Mouse (Mus musculus): ENCODE data around the gene Htr2c. TPM values are rescaled to one million over a fixed set of nuclear protein-coding genes. Genes with fewer than 3 reads are reported as not detected.
A peak's percentile ranks its signal among the peaks of the same experiment; 100 is the strongest.

Gene Htr2c
- not detected in 2 replicates for polyA plus RNA-seq (2015; fragmentation: Nextera tagmentation; extraction: Ambion mirVana)

GRCm38 (mm10) chrX:146962258-146962913 lies at the start of gene Htr2c:
Gene Htr2c (plus strand): TSS chrX:146962513.
- 27% methylated on average over 27 of the region's 27 CpGs for WGBS
- Histone ChIP-seq H3K4me1 (no peaks in the 10 kb centered on the region), H3K4me2 (peak within 1 kb of the TSS; percentile 41), H3K9me3 (no peaks in the 10 kb centered on the region), H3K27me3 (peaks cover 43% of the 10 kb centered on the region), H3K9ac (no peak within 1 kb of the TSS), H3K4me3 (0 out of 2 replicates have a peak within 1 kb of the TSS, but pooled peaks have one; percentile 7), H3K36me3 (no peaks in the 10 kb centered on the region), H3K27ac (no peak within 1 kb of the TSS)
- ATAC-seq (ENCODE audit: borderline replicate concordance, extremely low read depth, low FRiP score, low TSS enrichment) = no peak

- Histone ChIP-seq H3K27me3 (no peaks in the 10 kb centered on the region), H3K4me1 (no peaks in the 10 kb centered on the region), H3K9ac (no peak overlapping the region), H3K4me2 (no peak overlapping the region), H3K36me3 (no peaks in the 10 kb centered on the region), H3K9me3 (no peaks in the 10 kb centered on the region), H3K4me3 (no peak overlapping the region), H3K27ac (no peak overlapping the region)
- WGBS = 53% methylated on average over 1 of the region's 1 CpGs
- no peak for ATAC-seq (ENCODE audit: borderline replicate concordance, extremely low read depth, low FRiP score, low TSS enrichment)
Measured at GRCm38 (mm10) chrX:146928251-146928650, 34.1 kb upstream of the Htr2c start.

GRCm38 (mm10) chrX:146936332-146936731 lies 26.0 kb upstream of the Htr2c start:
- Histone ChIP-seq H3K4me2 (no peak overlapping the region), H3K36me3 (no peaks in the 10 kb centered on the region), H3K9me3 (no peaks in the 10 kb centered on the region), H3K4me3 (no peak overlapping the region), H3K27ac (no peak overlapping the region), H3K9ac (no peak overlapping the region), H3K4me1 (no peaks in the 10 kb centered on the region), H3K27me3 (no peaks in the 10 kb centered on the region)
- no peak for ATAC-seq (ENCODE audit: borderline replicate concordance, extremely low read depth, low FRiP score, low TSS enrichment)

DNA sequence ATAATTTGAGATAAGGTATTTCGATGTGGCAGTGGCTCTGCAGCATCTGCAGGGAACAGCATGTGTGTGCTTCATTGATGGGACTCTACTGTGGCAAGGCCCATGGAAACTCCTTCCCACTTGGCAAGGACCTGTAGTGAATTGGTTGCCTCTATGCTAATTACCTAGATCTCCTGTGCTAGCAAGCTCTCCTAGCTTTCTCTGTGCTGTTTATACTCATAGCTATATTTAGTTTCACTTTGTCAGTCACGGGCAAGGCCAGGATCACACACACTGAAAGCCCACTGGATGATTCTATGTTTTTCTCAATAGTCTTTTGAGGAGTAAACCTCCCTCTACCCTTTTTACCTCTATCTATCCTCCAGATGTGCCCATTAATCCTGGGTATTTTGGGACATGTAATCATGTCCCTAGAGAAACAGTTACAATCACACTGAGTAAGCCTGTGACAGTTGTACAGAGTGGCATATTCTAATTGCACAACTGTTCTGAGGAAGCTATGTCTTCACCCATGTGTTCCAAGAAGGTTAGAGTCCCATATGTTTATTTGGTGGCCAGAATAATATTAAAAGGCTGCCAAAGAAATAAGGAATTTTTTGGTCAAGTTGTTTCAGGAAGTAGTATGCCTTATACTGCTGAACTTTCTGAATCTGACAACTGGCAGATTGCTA lies 16.0 kb upstream of the Htr2c start:
- H3K9me3 ChIP-seq = no peaks in the 10 kb centered on the region

GRCm38 (mm10) chrX:146946996-146947395 lies 15.3 kb upstream of the Htr2c start:
- no peak overlapping the region for H3K4me3 ChIP-seq

More for the DNA sequence above, 16.0 kb upstream of the Htr2c start:
- no peak overlapping the region for H3K4me2 ChIP-seq
- no peak overlapping the region for H3K4me3 ChIP-seq
- WGBS = 71% methylated on average over 2 of the region's 2 CpGs
- no peaks in the 10 kb centered on the region for H3K4me1 ChIP-seq
- H3K27ac ChIP-seq = no peak overlapping the region
- ATAC-seq (ENCODE audit: borderline replicate concordance, extremely low read depth, low FRiP score, low TSS enrichment) = no peak
- no peaks in the 10 kb centered on the region for H3K36me3 ChIP-seq
- no peak overlapping the region for H3K9ac ChIP-seq
- no peaks in the 10 kb centered on the region for H3K27me3 ChIP-seq

DNA sequence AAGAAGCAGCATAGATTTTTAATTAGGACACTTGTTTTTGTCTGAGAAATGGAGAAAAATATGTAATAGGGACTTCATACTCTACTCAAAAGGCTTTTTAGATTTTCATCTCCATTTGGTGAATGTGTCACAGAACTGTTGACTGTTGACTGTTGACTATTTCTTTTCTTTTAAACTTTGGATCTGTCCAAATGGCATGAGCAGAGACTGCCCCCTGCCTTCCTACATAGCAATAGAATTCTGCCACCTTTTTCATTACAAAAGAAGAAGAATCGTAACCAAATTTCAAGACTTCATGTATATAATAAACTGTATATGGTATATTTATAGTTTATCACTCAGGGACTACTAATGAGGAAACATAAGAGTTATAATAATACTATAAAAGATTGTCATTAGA lies 3.7 kb upstream of the Htr2c start:
- Histone ChIP-seq H3K36me3 (no peaks in the 10 kb centered on the region), H3K9ac (no peak overlapping the region), H3K4me2 (no peak overlapping the region), H3K27me3 (peaks cover 40% of the 10 kb centered on the region), H3K9me3 (no peaks in the 10 kb centered on the region), H3K4me1 (no peaks in the 10 kb centered on the region), H3K4me3 (no peak overlapping the region), H3K27ac (no peak overlapping the region)
- ATAC-seq (ENCODE audit: borderline replicate concordance, extremely low read depth, low FRiP score, low TSS enrichment) = no peak
- 76% methylated on average over 1 of the region's 1 CpGs for whole genome bisulfite sequencing

More at GRCm38 (mm10) chrX:146946996-146947395, 15.3 kb upstream of the Htr2c start:
- Histone ChIP-seq H3K36me3 (no peaks in the 10 kb centered on the region), H3K4me1 (no peaks in the 10 kb centered on the region), H3K9me3 (no peaks in the 10 kb centered on the region), H3K27ac (no peak overlapping the region), H3K27me3 (no peaks in the 10 kb centered on the region), H3K4me2 (no peak overlapping the region), H3K9ac (no peak overlapping the region)
- ATAC-seq (ENCODE audit: borderline replicate concordance, extremely low read depth, low FRiP score, low TSS enrichment) = no peak

GRCm38 (mm10) chrX:146959960-146960359 lies 2.4 kb upstream of the Htr2c start:
- no peak overlapping the region for H3K4me2 ChIP-seq
- no peak overlapping the region for H3K9ac ChIP-seq
- no peaks in the 10 kb centered on the region for H3K4me1 ChIP-seq
- H3K27ac ChIP-seq = no peak overlapping the region
- peaks cover 43% of the 10 kb centered on the region for H3K27me3 ChIP-seq
- no peak overlapping the region for H3K4me3 ChIP-seq
- H3K9me3 ChIP-seq = no peaks in the 10 kb centered on the region
- H3K36me3 ChIP-seq = no peaks in the 10 kb centered on the region
- no peak for ATAC-seq (ENCODE audit: borderline replicate concordance, extremely low read depth, low FRiP score, low TSS enrichment)
- 21% methylated on average over 10 of the region's 10 CpGs for WGBS

DNA sequence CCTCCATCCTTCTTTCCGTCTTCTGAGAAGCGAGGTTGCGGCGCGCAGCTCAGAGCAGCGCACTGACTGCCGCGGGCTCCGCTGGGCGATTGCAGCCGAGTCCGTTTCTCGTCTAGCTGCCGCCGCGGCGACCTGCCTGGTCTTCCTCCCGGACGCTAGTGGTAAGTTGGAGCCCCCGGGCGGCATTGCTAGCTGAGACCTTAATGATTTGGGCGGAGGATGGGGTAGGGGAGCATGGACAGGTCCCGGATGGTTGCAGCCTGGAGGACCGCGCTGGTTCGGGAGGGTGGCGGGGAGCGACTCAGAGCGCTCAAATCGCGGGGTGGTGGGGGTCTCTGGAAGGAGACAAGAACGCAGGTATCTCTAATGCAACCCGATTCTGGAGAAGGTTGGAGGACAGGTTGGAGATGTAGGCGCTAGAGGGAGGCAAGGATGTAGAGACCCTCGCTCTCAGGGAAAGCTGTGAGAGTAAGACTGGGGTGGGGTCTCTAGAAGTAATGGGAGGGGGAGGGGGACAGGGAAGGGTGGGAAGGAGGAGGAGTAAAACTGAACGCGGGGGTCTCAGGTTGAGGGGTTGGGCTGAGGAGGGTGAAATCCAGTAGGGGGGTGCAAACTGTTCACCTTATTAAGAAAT lies 718 bp downstream of the Htr2c start:
- 0 out of 2 replicates have a peak overlapping the region, but pooled peaks have one; percentile 7 for H3K4me3 ChIP-seq
- peak overlapping the region; percentile 41 for H3K4me2 ChIP-seq
- peaks cover 43% of the 10 kb centered on the region for H3K27me3 ChIP-seq
- H3K9me3 ChIP-seq = no peaks in the 10 kb centered on the region
- H3K36me3 ChIP-seq = no peaks in the 10 kb centered on the region
- no peak overlapping the region for H3K9ac ChIP-seq
- no peaks in the 10 kb centered on the region for H3K4me1 ChIP-seq
- H3K27ac ChIP-seq = no peak overlapping the region
- ATAC-seq (ENCODE audit: borderline replicate concordance, extremely low read depth, low FRiP score, low TSS enrichment) = no peak
- WGBS = 12% methylated on average over 37 of the region's 37 CpGs

DNA sequence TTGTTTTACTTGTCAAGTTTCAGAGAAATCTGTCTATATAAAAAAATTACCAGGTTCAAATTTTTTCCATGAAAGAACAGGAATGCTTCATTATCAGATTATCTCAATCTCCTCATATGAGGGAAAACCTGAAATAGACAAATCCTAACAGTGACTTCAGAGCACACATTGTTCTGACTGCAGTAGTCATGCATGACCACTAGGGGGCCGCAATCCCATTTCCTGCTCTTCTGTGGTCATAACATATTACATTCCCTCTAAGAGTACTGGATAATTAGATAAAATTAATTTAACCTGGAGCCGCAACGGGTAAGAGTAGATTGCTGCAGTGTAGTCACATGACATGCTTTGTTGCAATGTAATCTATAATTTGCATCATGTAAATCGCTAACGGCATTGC lies 17.6 kb downstream of the Htr2c start:
- no peak overlapping the region for H3K4me2 ChIP-seq
- no peaks in the 10 kb centered on the region for H3K9me3 ChIP-seq
- H3K4me1 ChIP-seq = no peaks in the 10 kb centered on the region
- ATAC-seq (ENCODE audit: borderline replicate concordance, extremely low read depth, low FRiP score, low TSS enrichment) = no peak
- WGBS = 58% methylated on average over 5 of the region's 5 CpGs
- no peaks in the 10 kb centered on the region for H3K27me3 ChIP-seq
- no peak overlapping the region for H3K27ac ChIP-seq
- H3K4me3 ChIP-seq = no peak overlapping the region
- H3K36me3 ChIP-seq = no peaks in the 10 kb centered on the region
- H3K9ac ChIP-seq = no peak overlapping the region

DNA sequence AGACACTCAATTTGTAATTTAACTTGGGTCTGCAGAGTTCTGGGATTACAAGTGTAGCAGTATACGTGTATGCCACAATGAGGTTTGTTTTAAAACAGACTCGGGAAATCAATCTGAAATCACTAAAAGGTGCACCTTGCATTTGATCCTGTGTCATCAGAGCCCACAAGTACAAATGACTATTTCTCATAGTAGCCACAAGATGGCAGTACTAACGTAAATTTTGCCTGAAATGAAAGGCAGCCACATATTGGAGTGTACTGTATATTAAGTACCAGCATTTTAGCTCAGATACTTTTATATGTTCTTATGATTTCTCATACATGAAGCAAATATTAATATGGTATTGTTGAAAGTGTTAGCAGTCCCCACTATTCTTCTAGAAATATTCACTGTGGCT lies 93.4 kb downstream of the Htr2c start:
- no peak overlapping the region for H3K4me2 ChIP-seq
- no peaks in the 10 kb centered on the region for H3K36me3 ChIP-seq
- no peaks in the 10 kb centered on the region for H3K4me1 ChIP-seq
- no peak overlapping the region for H3K4me3 ChIP-seq
- 14% methylated on average over 3 of the region's 3 CpGs for WGBS
- H3K9ac ChIP-seq = no peak overlapping the region
- no peaks in the 10 kb centered on the region for H3K27me3 ChIP-seq
- H3K27ac ChIP-seq = no peak overlapping the region
- no peak for ATAC-seq (ENCODE audit: borderline replicate concordance, extremely low read depth, low FRiP score, low TSS enrichment)
- H3K9me3 ChIP-seq = no peaks in the 10 kb centered on the region

GRCm38 (mm10) chrX:147071622-147072021 lies 109.3 kb downstream of the Htr2c start:
- ATAC-seq (ENCODE audit: borderline replicate concordance, extremely low read depth, low FRiP score, low TSS enrichment) = no peak
- no peak overlapping the region for H3K9ac ChIP-seq
- no peak overlapping the region for H3K4me2 ChIP-seq
- no peaks in the 10 kb centered on the region for H3K27me3 ChIP-seq
- no peaks in the 10 kb centered on the region for H3K4me1 ChIP-seq
- H3K36me3 ChIP-seq = no peaks in the 10 kb centered on the region
- H3K27ac ChIP-seq = no peak overlapping the region
- no peaks in the 10 kb centered on the region for H3K9me3 ChIP-seq
- H3K4me3 ChIP-seq = no peak overlapping the region

- Histone ChIP-seq H3K4me2 (no peak overlapping the region), H3K9me3 (no peaks in the 10 kb centered on the region), H3K9ac (no peak overlapping the region), H3K4me3 (no peak overlapping the region), H3K36me3 (no peaks in the 10 kb centered on the region), H3K27ac (no peak overlapping the region), H3K4me1 (no peaks in the 10 kb centered on the region), H3K27me3 (no peaks in the 10 kb centered on the region)
- 18% methylated on average over 1 of the region's 1 CpGs for WGBS
- no peak for ATAC-seq (ENCODE audit: borderline replicate concordance, extremely low read depth, low FRiP score, low TSS enrichment)
Measured at GRCm38 (mm10) chrX:147119155-147119554, 156.8 kb downstream of the Htr2c start.

Measured in lung, embryonic 15.5 days (tissue).